Mouse (Mus musculus) hindbrain, embryonic 14.5 days (tissue): ENCODE measurements around the gene Akirin2. TPM values are rescaled to one million over a fixed set of nuclear protein-coding genes. Genes with fewer than 3 reads are reported as not detected.
"Not testable (repeated sequence)": the region's sequence is repeated elsewhere in the genome, so short reads cannot be mapped to it uniquely, and the experiment has no call there.

Source experiments
- ATAC-seq: fragments of 200-750 bp; cut with Nextera tagmentation; 2 replicates; pipeline ENCODE4 v1.8.0; 2017; ENCODE audit warnings: moderate number of reproducible peaks, mild to moderate bottlenecking, moderate TSS enrichment, moderate library complexity; ENCODE audit not compliant: low FRiP score
- DNase-seq: peaks from one replicate; pipeline ENCODE4 v3.0.0-alpha.2; 2015; ENCODE audit warnings: low spot score
- H3K27ac ChIP-seq: fragments of 300-500 bp; sonication (generic); 2 replicates; pipeline ENCODE4 v1.5.1; 2014; ENCODE audit warnings: mild to moderate bottlenecking, moderate library complexity
- H3K27me3 ChIP-seq: fragments of 300-500 bp; sonication (generic); 2 replicates; pipeline ENCODE4 v1.6.1; 2014; ENCODE audit warnings: mild to moderate bottlenecking, low read length, mixed read lengths; ENCODE audit not compliant: control insufficient read depth, insufficient read depth
- H3K36me3 ChIP-seq: fragments of 300-500 bp; sonication (generic); replicated peaks from 2 replicates; pipeline ENCODE4 v1.6.1; 2014; ENCODE audit not compliant: control insufficient read depth, insufficient read depth
- H3K4me1 ChIP-seq: fragments of 300-500 bp; sonication (generic); replicated peaks from 2 replicates; pipeline ENCODE4 v1.6.1; 2014; ENCODE audit warnings: antibody characterized with exemption, low read length, mixed read lengths; ENCODE audit not compliant: control insufficient read depth, insufficient read depth
- H3K4me2 ChIP-seq: fragments of 300-500 bp; sonication (generic); replicated peaks from 2 replicates; pipeline ENCODE4 v1.6.1; 2014; ENCODE audit warnings: mild to moderate bottlenecking, moderate library complexity
- H3K4me3 ChIP-seq: fragments of 300-500 bp; sonication (generic); replicated peaks from 2 replicates; pipeline ENCODE4 v1.5.1; 2014; ENCODE audit warnings: mild to moderate bottlenecking, low read length
- H3K9ac ChIP-seq: fragments of 300-500 bp; sonication (generic); 2 replicates; pipeline ENCODE4 v1.6.1; 2014
- H3K9me3 ChIP-seq: fragments of 300-500 bp; sonication (generic); 2 replicates; pipeline ENCODE4 v1.6.1; 2016; ENCODE audit warnings: low read length; ENCODE audit not compliant: control insufficient read depth
- WGBS: fragments of 180-500 bp; shearing (Covaris S2); extraction: QIAGEN DNeasy Blood & Tissue Kit; methylation state at CpG from one replicate; pipeline ENCODE4 v1.1.7; 2014; 5-methylcytosine and 5-hydroxymethylcytosine counted together
- polyA plus RNA-seq: library from polyadenylated mRNA; unstranded; fragments of >200 nt; fragmentation: Nextera tagmentation; extraction: Ambion mirVana; gene quantifications from 2 replicates; pipeline ENCODE4 v1.2.1, GENCODE M21; 2014

The Akirin2 gene
- polyA plus RNA-seq, 1 experiment from 2014 or later = 92.5 TPM

- not testable (repeated sequence) for H3K9me3 ChIP-seq, H3K4me3 ChIP-seq, H3K27me3 ChIP-seq, H3K4me1 ChIP-seq, H3K9ac ChIP-seq, H3K27ac ChIP-seq, H3K4me2 ChIP-seq, DNase-seq, ATAC-seq
- peaks cover 84% of the 10 kb centered on the region for H3K36me3 ChIP-seq
- 73% methylated on average over 1 of the region's 1 CpGs for WGBS
Observed at GRCm38 (mm10) chr4:34581489-34581888, 30.8 kb downstream of the Akirin2 start.

GRCm38 (mm10) chr4:34581990-34582389 is 31.3 kb downstream of the Akirin2 start:
- Histone ChIP-seq H3K9me3 (no peaks in the 10 kb centered on the region), H3K27me3 (no peaks in the 10 kb centered on the region), H3K4me3 (no peak overlapping the region), H3K9ac (no peak overlapping the region), H3K27ac (no peak overlapping the region), H3K36me3 (peaks cover 79% of the 10 kb centered on the region), H3K4me1 (no peaks in the 10 kb centered on the region), H3K4me2 (no peak overlapping the region)
- no peak for DNase-seq
- no peak for ATAC-seq
- 50% methylated on average over 7 of the region's 7 CpGs for WGBS

GRCm38 (mm10) chr4:34582476-34582875 is 31.7 kb downstream of the Akirin2 start:
- Histone ChIP-seq H3K27me3 (no peaks in the 10 kb centered on the region), H3K4me3 (no peak overlapping the region), H3K27ac (no peak overlapping the region), H3K9me3 (no peaks in the 10 kb centered on the region), H3K9ac (no peak overlapping the region), H3K4me1 (no peaks in the 10 kb centered on the region), H3K4me2 (no peak overlapping the region), H3K36me3 (peaks cover 74% of the 10 kb centered on the region)
- DNase-seq (no peak), ATAC-seq (no peak)
- WGBS = 59% methylated on average over 5 of the region's 5 CpGs

DNA sequence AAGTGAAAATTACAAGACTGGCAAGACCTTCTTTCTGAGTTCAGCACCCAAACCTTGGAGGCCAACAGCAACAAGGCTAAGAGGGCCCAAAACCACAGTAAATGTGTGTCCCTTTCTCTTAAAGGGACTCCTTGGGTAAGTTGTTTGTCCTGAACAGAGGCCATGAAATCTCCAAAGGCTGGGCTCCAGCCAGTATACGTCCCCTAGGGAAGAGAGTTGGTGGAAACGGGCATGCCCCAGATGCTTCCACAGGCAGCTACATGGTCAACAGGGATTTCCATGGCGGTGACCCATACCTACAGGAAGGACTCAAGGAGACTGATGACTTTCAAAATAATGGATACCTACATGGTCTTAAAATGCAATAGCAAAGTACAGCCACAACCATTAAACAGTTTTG is 32.7 kb downstream of the Akirin2 start:
- Histone ChIP-seq H3K4me3 (no peak overlapping the region), H3K4me2 (no peak overlapping the region), H3K4me1 (no peaks in the 10 kb centered on the region), H3K27me3 (no peaks in the 10 kb centered on the region), H3K9me3 (no peaks in the 10 kb centered on the region), H3K36me3 (peaks cover 66% of the 10 kb centered on the region), H3K27ac (no peak overlapping the region), H3K9ac (no peak overlapping the region)
- DNase-seq (no peak), ATAC-seq (no peak)
- WGBS = 91% methylated on average over 3 of the region's 3 CpGs

DNA sequence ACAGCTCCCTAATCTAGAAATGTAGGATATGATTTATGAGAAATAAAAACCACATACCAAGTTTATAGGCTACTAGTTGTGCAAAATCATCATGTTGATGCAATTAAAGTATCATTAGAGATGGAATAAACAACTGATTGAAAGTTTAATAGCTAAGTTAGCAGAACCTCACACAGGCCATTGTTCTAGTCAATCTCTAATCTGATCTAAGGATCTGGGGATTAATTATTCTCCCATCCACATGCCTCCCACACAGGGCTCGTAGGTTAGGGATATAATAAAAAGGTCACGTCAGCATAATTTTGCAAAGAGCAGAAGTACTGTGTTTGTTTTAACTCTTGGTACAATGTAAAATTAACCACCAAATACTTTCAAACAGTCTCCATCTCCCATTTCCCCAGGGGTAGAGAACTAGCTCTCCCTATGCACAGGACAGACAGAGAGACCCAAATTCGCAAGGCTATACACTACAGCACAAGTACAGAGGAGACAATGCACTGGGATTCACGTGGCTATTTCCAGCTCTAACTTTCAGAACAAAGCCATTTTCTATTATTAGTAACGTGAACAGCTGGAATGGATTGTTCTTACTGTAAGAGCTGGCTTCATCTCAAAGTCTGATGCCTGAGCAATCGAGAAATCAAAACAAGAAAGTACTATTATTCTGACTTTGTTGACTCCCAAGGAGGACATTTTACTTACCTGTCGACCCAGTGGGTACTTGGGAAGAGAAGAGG is 34.3 kb downstream of the Akirin2 start:
- no peak overlapping the region for H3K4me2 ChIP-seq
- H3K9ac ChIP-seq = no peak overlapping the region
- DNase-seq = no peak
- ATAC-seq = no peak
- H3K9me3 ChIP-seq = no peaks in the 10 kb centered on the region
- no peaks in the 10 kb centered on the region for H3K27me3 ChIP-seq
- no peak overlapping the region for H3K27ac ChIP-seq
- no peak overlapping the region for H3K4me3 ChIP-seq
- H3K36me3 ChIP-seq = peaks cover 56% of the 10 kb centered on the region
- H3K4me1 ChIP-seq = no peaks in the 10 kb centered on the region
- 88% methylated on average over 7 of the region's 7 CpGs for WGBS

GRCm38 (mm10) chr4:34603123-34603522 is 52.4 kb downstream of the Akirin2 start:
- ATAC-seq (no peak), DNase-seq (no peak)
- no peaks in the 10 kb centered on the region for H3K4me1 ChIP-seq
- H3K36me3 ChIP-seq = peaks cover 67% of the 10 kb centered on the region
- H3K9me3 ChIP-seq = no peaks in the 10 kb centered on the region
- no peaks in the 10 kb centered on the region for H3K27me3 ChIP-seq
- no peak overlapping the region for H3K4me3 ChIP-seq
- H3K27ac ChIP-seq = no peak overlapping the region
- H3K9ac ChIP-seq = no peak overlapping the region
- no peak overlapping the region for H3K4me2 ChIP-seq
- WGBS = 86% methylated on average over 6 of the region's 6 CpGs

- no peak for ATAC-seq
- Histone ChIP-seq H3K27ac (no peak overlapping the region), H3K9ac (no peak overlapping the region), H3K36me3 (peaks cover 53% of the 10 kb centered on the region), H3K4me2 (no peak overlapping the region), H3K4me1 (no peaks in the 10 kb centered on the region), H3K4me3 (no peak overlapping the region), H3K9me3 (no peaks in the 10 kb centered on the region), H3K27me3 (no peaks in the 10 kb centered on the region)
- DNase-seq = no peak
- 96% methylated on average over 10 of the region's 10 CpGs for WGBS
Observed at GRCm38 (mm10) chr4:34606658-34607057, 55.9 kb downstream of the Akirin2 start.

- 73% methylated on average over 6 of the region's 6 CpGs for WGBS
- Histone ChIP-seq H3K9me3 (no peaks in the 10 kb centered on the region), H3K27me3 (no peaks in the 10 kb centered on the region), H3K9ac (peak overlapping the region; percentile 91), H3K4me3 (peak overlapping the region; percentile 77), H3K27ac (no peak overlapping the region), H3K4me2 (peak overlapping the region; percentile 82), H3K4me1 (peaks cover 22% of the 10 kb centered on the region), H3K36me3 (peaks cover 13% of the 10 kb centered on the region)
- ATAC-seq = no peak
- no peak for DNase-seq
Observed at GRCm38 (mm10) chr4:34613571-34614145, 62.9 kb downstream of the Akirin2 start.

DNA sequence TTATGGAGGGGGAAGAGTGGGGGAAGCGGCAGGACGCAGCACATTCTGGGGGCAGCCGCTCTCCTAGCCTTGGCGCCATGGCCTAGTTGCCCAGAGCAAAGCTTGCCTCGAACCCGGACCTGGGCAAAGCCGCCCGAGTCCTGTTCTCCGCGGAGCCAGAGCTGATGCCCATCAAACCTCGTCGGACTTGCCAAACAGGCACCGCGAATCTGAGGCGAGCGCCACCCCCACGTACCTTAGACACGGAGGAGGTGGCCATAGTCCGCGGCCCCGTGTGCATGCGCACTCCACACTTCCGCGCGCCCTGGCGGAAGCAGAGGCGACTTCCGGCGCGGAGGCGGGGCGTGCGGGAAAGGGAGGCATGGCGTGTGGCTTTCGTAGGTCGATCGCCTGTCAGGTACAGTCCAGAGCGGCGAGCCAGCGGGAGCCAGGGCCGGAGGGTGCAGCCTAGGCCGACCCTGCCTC is 63.9 kb downstream of the Akirin2 start, which contains the start of the genes Orc3 and Rars2:
Gene Orc3, minus strand, starts transcription at position 315 of the 465 bp plus-strand sequence.
Gene Rars2, plus strand, starts transcription at position 328 of the 465 bp plus-strand sequence.
- peak; percentile 92 for DNase-seq
- H3K4me1 ChIP-seq = peaks cover 22% of the 10 kb centered on the region
- peaks cover 3% of the 10 kb centered on the region for H3K36me3 ChIP-seq
- H3K27ac ChIP-seq = peak within 1 kb of the TSS; percentile 89
- H3K9ac ChIP-seq = peak within 1 kb of the TSS; percentile 91
- WGBS = under 1% methylated on average over 42 of the region's 42 CpGs
- H3K27me3 ChIP-seq = no peaks in the 10 kb centered on the region
- no peaks in the 10 kb centered on the region for H3K9me3 ChIP-seq
- H3K4me3 ChIP-seq = peak within 1 kb of the TSS; percentile 77
- ATAC-seq = peak; percentile 99
- peak within 1 kb of the TSS; percentile 82 for H3K4me2 ChIP-seq
